Mouse (Mus musculus): ENCODE results near the gene Hmga2. TPM values are rescaled to one million over a fixed set of nuclear protein-coding genes. Genes with fewer than 3 reads are reported as not detected.

Gene Hmga2
- polyA plus RNA-seq, 1 experiment from 2014 or later = 3.4 TPM

- 0 out of 2 replicates have a peak, but pooled peaks cover 3% of the 10 kb centered on the region for H3K4me1 ChIP-seq (ENCODE audit: control insufficient read depth, insufficient read depth, low read length)
- no peak for ATAC-seq (ENCODE audit: low read depth)
- H3K27ac ChIP-seq (ENCODE audit: low read depth, low read length) = no peak overlapping the region
- H3K9ac ChIP-seq (replicated peaks; ENCODE audit: low read depth, low read length) = no peak overlapping the region
- H3K36me3 ChIP-seq (ENCODE audit: control insufficient read depth, insufficient read depth, low read length) = no peaks in the 10 kb centered on the region
- H3K27me3 ChIP-seq (ENCODE audit: control insufficient read depth, insufficient read depth, low read length) = no peaks in the 10 kb centered on the region
- H3K4me3 ChIP-seq (ENCODE audit: low read depth, low read length) = no peak overlapping the region
- no peaks in the 10 kb centered on the region for H3K9me3 ChIP-seq (ENCODE audit: control insufficient read depth, low read length)
- no peak overlapping the region for H3K4me2 ChIP-seq (ENCODE audit: low read depth, low read length)
Measured at GRCm38 (mm10) chr10:120498086-120498485, 21.8 kb upstream of the Hmga2 start.

- ATAC-seq (ENCODE audit: low read depth) = no peak
- 100% methylated on average over 1 of the region's 1 CpGs for WGBS
- Histone ChIP-seq H3K4me1 (ENCODE audit: control insufficient read depth, insufficient read depth, low read length) (no peaks in the 10 kb centered on the region), H3K27me3 (ENCODE audit: control insufficient read depth, insufficient read depth, low read length) (no peaks in the 10 kb centered on the region), H3K9ac (replicated peaks; ENCODE audit: low read depth, low read length) (no peak overlapping the region), H3K36me3 (ENCODE audit: control insufficient read depth, insufficient read depth, low read length) (no peaks in the 10 kb centered on the region), H3K27ac (ENCODE audit: low read depth, low read length) (no peak overlapping the region), H3K4me3 (ENCODE audit: low read depth, low read length) (no peak overlapping the region), H3K4me2 (ENCODE audit: low read depth, low read length) (no peak overlapping the region), H3K9me3 (ENCODE audit: control insufficient read depth, low read length) (no peaks in the 10 kb centered on the region)
Measured at GRCm38 (mm10) chr10:120494653-120495052, 18.4 kb upstream of the Hmga2 start.

GRCm38 (mm10) chr10:120491477-120491876 is 15.2 kb upstream of the Hmga2 start:
- H3K4me3 ChIP-seq (ENCODE audit: low read depth, low read length) = no peak overlapping the region
- H3K9me3 ChIP-seq (ENCODE audit: control insufficient read depth, low read length) = 0 out of 2 replicates have a peak, but pooled peaks cover 2% of the 10 kb centered on the region
- 88% methylated on average over 5 of the region's 5 CpGs for WGBS
- no peak overlapping the region for H3K9ac ChIP-seq (replicated peaks; ENCODE audit: low read depth, low read length)
- no peaks in the 10 kb centered on the region for H3K36me3 ChIP-seq (ENCODE audit: control insufficient read depth, insufficient read depth, low read length)
- no peak overlapping the region for H3K4me2 ChIP-seq (ENCODE audit: low read depth, low read length)
- no peak overlapping the region for H3K27ac ChIP-seq (ENCODE audit: low read depth, low read length)
- H3K4me1 ChIP-seq (ENCODE audit: control insufficient read depth, insufficient read depth, low read length) = no peaks in the 10 kb centered on the region
- no peaks in the 10 kb centered on the region for H3K27me3 ChIP-seq (ENCODE audit: control insufficient read depth, insufficient read depth, low read length)
- no peak for ATAC-seq (ENCODE audit: low read depth)

DNA sequence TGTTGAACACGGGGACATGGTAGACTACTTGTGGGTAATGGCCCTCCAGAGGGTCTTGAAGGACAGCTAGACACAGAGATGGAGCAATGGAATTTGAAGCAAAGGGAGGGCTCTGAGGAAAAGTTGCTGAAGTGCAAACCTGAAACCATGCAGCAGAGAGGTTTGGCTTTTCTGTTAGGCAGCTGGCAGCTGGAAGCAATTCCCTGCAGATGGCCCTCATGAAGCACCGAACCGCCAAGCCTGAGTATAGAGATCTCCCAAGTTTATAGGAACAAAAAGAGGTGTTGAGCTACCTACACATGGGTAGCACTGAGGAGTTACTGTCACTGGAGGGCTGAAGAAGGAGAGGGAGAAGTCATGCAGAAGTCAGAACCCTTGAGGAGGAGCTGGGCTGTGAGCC is 13.3 kb upstream of the Hmga2 start:
- 91% methylated on average over 3 of the region's 3 CpGs for WGBS

GRCm38 (mm10) chr10:120488526-120488925 is 12.3 kb upstream of the Hmga2 start:
- no peaks in the 10 kb centered on the region for H3K4me1 ChIP-seq (ENCODE audit: control insufficient read depth, insufficient read depth, low read length)
- no peaks in the 10 kb centered on the region for H3K27me3 ChIP-seq (ENCODE audit: control insufficient read depth, insufficient read depth, low read length)
- H3K27ac ChIP-seq (ENCODE audit: low read depth, low read length) = no peak overlapping the region
- 78% methylated on average over 4 of the region's 4 CpGs for WGBS
- 0 out of 2 replicates have a peak, but pooled peaks cover 3% of the 10 kb centered on the region for H3K9me3 ChIP-seq (ENCODE audit: control insufficient read depth, low read length)
- H3K9ac ChIP-seq (replicated peaks; ENCODE audit: low read depth, low read length) = no peak overlapping the region
- no peak overlapping the region for H3K4me2 ChIP-seq (ENCODE audit: low read depth, low read length)
- ATAC-seq (ENCODE audit: low read depth) = no peak
- H3K4me3 ChIP-seq (ENCODE audit: low read depth, low read length) = no peak overlapping the region
- H3K36me3 ChIP-seq (ENCODE audit: control insufficient read depth, insufficient read depth, low read length) = no peaks in the 10 kb centered on the region

More for the DNA sequence above, 13.3 kb upstream of the Hmga2 start:
- no peak for ATAC-seq (ENCODE audit: low read depth)
- no peak overlapping the region for H3K4me2 ChIP-seq (ENCODE audit: low read depth, low read length)
- no peak overlapping the region for H3K9ac ChIP-seq (replicated peaks; ENCODE audit: low read depth, low read length)
- H3K36me3 ChIP-seq (ENCODE audit: control insufficient read depth, insufficient read depth, low read length) = no peaks in the 10 kb centered on the region
- H3K4me3 ChIP-seq (ENCODE audit: low read depth, low read length) = no peak overlapping the region
- no peaks in the 10 kb centered on the region for H3K27me3 ChIP-seq (ENCODE audit: control insufficient read depth, insufficient read depth, low read length)
- 0 out of 2 replicates have a peak, but pooled peaks cover 3% of the 10 kb centered on the region for H3K9me3 ChIP-seq (ENCODE audit: control insufficient read depth, low read length)
- H3K4me1 ChIP-seq (ENCODE audit: control insufficient read depth, insufficient read depth, low read length) = no peaks in the 10 kb centered on the region
- H3K27ac ChIP-seq (ENCODE audit: low read depth, low read length) = no peak overlapping the region

GRCm38 (mm10) chr10:120487881-120488280 is 11.6 kb upstream of the Hmga2 start:
- no peak overlapping the region for H3K4me3 ChIP-seq (ENCODE audit: low read depth, low read length)
- no peaks in the 10 kb centered on the region for H3K36me3 ChIP-seq (ENCODE audit: control insufficient read depth, insufficient read depth, low read length)
- 88% methylated on average over 1 of the region's 1 CpGs for WGBS
- 0 out of 2 replicates have a peak, but pooled peaks cover 3% of the 10 kb centered on the region for H3K9me3 ChIP-seq (ENCODE audit: control insufficient read depth, low read length)
- H3K4me2 ChIP-seq (ENCODE audit: low read depth, low read length) = no peak overlapping the region
- H3K4me1 ChIP-seq (ENCODE audit: control insufficient read depth, insufficient read depth, low read length) = no peaks in the 10 kb centered on the region
- H3K9ac ChIP-seq (replicated peaks; ENCODE audit: low read depth, low read length) = no peak overlapping the region
- H3K27me3 ChIP-seq (ENCODE audit: control insufficient read depth, insufficient read depth, low read length) = no peaks in the 10 kb centered on the region
- H3K27ac ChIP-seq (ENCODE audit: low read depth, low read length) = no peak overlapping the region
- no peak for ATAC-seq (ENCODE audit: low read depth)

GRCm38 (mm10) chr10:120485461-120485860 is 9.2 kb upstream of the Hmga2 start:
- WGBS = 84% methylated on average over 1 of the region's 1 CpGs
- no peak overlapping the region for H3K4me3 ChIP-seq (ENCODE audit: low read depth, low read length)
- H3K9me3 ChIP-seq (ENCODE audit: control insufficient read depth, low read length) = 0 out of 2 replicates have a peak, but pooled peaks cover 3% of the 10 kb centered on the region
- no peaks in the 10 kb centered on the region for H3K4me1 ChIP-seq (ENCODE audit: control insufficient read depth, insufficient read depth, low read length)
- H3K27ac ChIP-seq (ENCODE audit: low read depth, low read length) = no peak overlapping the region
- no peaks in the 10 kb centered on the region for H3K27me3 ChIP-seq (ENCODE audit: control insufficient read depth, insufficient read depth, low read length)
- H3K9ac ChIP-seq (replicated peaks; ENCODE audit: low read depth, low read length) = no peak overlapping the region
- H3K36me3 ChIP-seq (ENCODE audit: control insufficient read depth, insufficient read depth, low read length) = no peaks in the 10 kb centered on the region
- ATAC-seq (ENCODE audit: low read depth) = no peak
- H3K4me2 ChIP-seq (ENCODE audit: low read depth, low read length) = no peak overlapping the region

DNA sequence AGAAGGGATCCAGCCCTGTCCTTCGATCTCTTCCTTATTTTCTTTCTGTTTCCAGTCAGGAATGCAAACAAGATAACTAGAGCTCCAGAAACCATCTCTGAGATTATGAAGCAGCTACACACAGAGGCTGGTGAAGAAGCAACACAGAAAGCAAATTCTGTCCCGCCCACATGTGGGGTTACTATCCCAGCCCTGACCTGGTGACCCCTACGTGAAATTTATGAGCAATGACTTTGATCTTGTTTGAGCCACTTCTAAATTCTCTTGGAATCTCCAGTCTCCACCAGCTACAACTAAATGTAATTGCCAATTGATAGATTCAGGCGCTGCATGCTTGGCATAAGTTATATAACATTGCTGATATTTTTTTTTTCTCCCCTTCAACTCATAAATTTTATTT is 7.9 kb upstream of the Hmga2 start:
- no peak overlapping the region for H3K4me2 ChIP-seq (ENCODE audit: low read depth, low read length)
- H3K36me3 ChIP-seq (ENCODE audit: control insufficient read depth, insufficient read depth, low read length) = no peaks in the 10 kb centered on the region
- no peak for ATAC-seq (ENCODE audit: low read depth)
- H3K9me3 ChIP-seq (ENCODE audit: control insufficient read depth, low read length) = 0 out of 2 replicates have a peak, but pooled peaks cover 3% of the 10 kb centered on the region
- no peaks in the 10 kb centered on the region for H3K4me1 ChIP-seq (ENCODE audit: control insufficient read depth, insufficient read depth, low read length)
- H3K27ac ChIP-seq (ENCODE audit: low read depth, low read length) = no peak overlapping the region
- 75% methylated on average over 4 of the region's 4 CpGs for WGBS
- no peaks in the 10 kb centered on the region for H3K27me3 ChIP-seq (ENCODE audit: control insufficient read depth, insufficient read depth, low read length)
- no peak overlapping the region for H3K9ac ChIP-seq (replicated peaks; ENCODE audit: low read depth, low read length)
- H3K4me3 ChIP-seq (ENCODE audit: low read depth, low read length) = no peak overlapping the region

- H3K4me1 ChIP-seq (ENCODE audit: control insufficient read depth, insufficient read depth, low read length) = peaks cover 27% of the 10 kb centered on the region
- H3K27me3 ChIP-seq (ENCODE audit: control insufficient read depth, insufficient read depth, low read length) = no peaks in the 10 kb centered on the region
- peak overlapping the region; percentile 61 for H3K4me3 ChIP-seq (ENCODE audit: low read depth, low read length)
- no peak overlapping the region for H3K27ac ChIP-seq (ENCODE audit: low read depth, low read length)
- ATAC-seq (ENCODE audit: low read depth) = no peak
- H3K4me2 ChIP-seq (ENCODE audit: low read depth, low read length) = peak overlapping the region; percentile 93
- no peaks in the 10 kb centered on the region for H3K9me3 ChIP-seq (ENCODE audit: control insufficient read depth, low read length)
- H3K9ac ChIP-seq (replicated peaks; ENCODE audit: low read depth, low read length) = no peak overlapping the region
- under 1% methylated on average over 16 of the region's 16 CpGs for WGBS
- no peaks in the 10 kb centered on the region for H3K36me3 ChIP-seq (ENCODE audit: control insufficient read depth, insufficient read depth, low read length)
Measured at GRCm38 (mm10) chr10:120478164-120478563, 1.9 kb upstream of the Hmga2 start.
